Mouse (Mus musculus): ENCODE results near the gene Sap30. TPM values are rescaled to one million over a fixed set of nuclear protein-coding genes. Genes with fewer than 3 reads are reported as not detected.
"Not testable (repeated sequence)": the region's sequence is repeated elsewhere in the genome, so short reads cannot be mapped to it uniquely, and the experiment has no call there.

The Sap30 gene
- 46.1 and 48.1 TPM in 2 replicates for polyA plus RNA-seq (2015; fragmentation: Nextera tagmentation; extraction: Ambion mirVana)

GRCm38 (mm10) chr8:57487441-57488155 is at the start of gene Sap30:
TSS of gene Sap30 (minus strand) at chr8:57487860.
- peak; percentile 96 for ATAC-seq (ENCODE audit: low FRiP score)
- peaks cover 13% of the 10 kb centered on the region for H3K4me1 ChIP-seq (replicated peaks)
- H3K27me3 ChIP-seq, result no peaks in the 10 kb centered on the region
- H3K9ac ChIP-seq, result peak within 1 kb of the TSS; percentile 91
- H3K36me3 ChIP-seq, result peaks cover 6% of the 10 kb centered on the region
- WGBS, result under 1% methylated on average over 58 of the region's 66 CpGs
- peak within 1 kb of the TSS; percentile 98 for H3K27ac ChIP-seq
- H3K4me2 ChIP-seq, result peak within 1 kb of the TSS; percentile 77
- peak within 1 kb of the TSS; percentile 88 for H3K4me3 ChIP-seq
- no peaks in the 10 kb centered on the region for H3K9me3 ChIP-seq

GRCm38 (mm10) chr8:57536167-57536566 is 48.5 kb upstream of the Sap30 start:
- no peak for ATAC-seq (ENCODE audit: low FRiP score)
- H3K9me3 ChIP-seq, result no peaks in the 10 kb centered on the region
- no peak overlapping the region for H3K4me2 ChIP-seq
- peaks cover 17% of the 10 kb centered on the region for H3K36me3 ChIP-seq
- H3K27ac ChIP-seq, result no peak overlapping the region
- no peak overlapping the region for H3K9ac ChIP-seq
- no peaks in the 10 kb centered on the region; the same call in 1 of the 2 replicates for H3K4me1 ChIP-seq (replicated peaks)
- 92% methylated on average over 6 of the region's 6 CpGs for WGBS
- H3K4me3 ChIP-seq, result no peak overlapping the region
- H3K27me3 ChIP-seq, result no peaks in the 10 kb centered on the region

- no peak overlapping the region for H3K4me2 ChIP-seq
- 90% methylated on average over 4 of the region's 4 CpGs for WGBS
- no peaks in the 10 kb centered on the region for H3K4me1 ChIP-seq (replicated peaks)
- ATAC-seq (ENCODE audit: low FRiP score), result no peak
- no peak overlapping the region for H3K9ac ChIP-seq
- H3K27ac ChIP-seq, result no peak overlapping the region
- H3K27me3 ChIP-seq, result no peaks in the 10 kb centered on the region
- H3K9me3 ChIP-seq, result no peaks in the 10 kb centered on the region
- H3K4me3 ChIP-seq, result no peak overlapping the region
- peaks cover 17% of the 10 kb centered on the region for H3K36me3 ChIP-seq
Measured at GRCm38 (mm10) chr8:57534495-57534894, 46.8 kb upstream of the Sap30 start.

- peaks cover 17% of the 10 kb centered on the region for H3K36me3 ChIP-seq
- H3K27me3 ChIP-seq, result no peaks in the 10 kb centered on the region
- H3K9me3 ChIP-seq, result no peaks in the 10 kb centered on the region
- H3K9ac ChIP-seq, result no peak overlapping the region
- no peak for ATAC-seq (ENCODE audit: low FRiP score)
- no peaks in the 10 kb centered on the region for H3K4me1 ChIP-seq (replicated peaks)
- no peak overlapping the region for H3K4me2 ChIP-seq
- no peak overlapping the region for H3K27ac ChIP-seq
- WGBS, result 93% methylated on average over 4 of the region's 4 CpGs
- H3K4me3 ChIP-seq, result no peak overlapping the region
Measured at GRCm38 (mm10) chr8:57533106-57533505, 45.4 kb upstream of the Sap30 start.

GRCm38 (mm10) chr8:57532223-57532622 is 44.6 kb upstream of the Sap30 start:
- Histone ChIP-seq H3K27ac (no peak overlapping the region), H3K4me2 (no peak overlapping the region), H3K36me3 (peaks cover 17% of the 10 kb centered on the region), H3K9me3 (no peaks in the 10 kb centered on the region), H3K4me3 (no peak overlapping the region), H3K27me3 (no peaks in the 10 kb centered on the region), H3K9ac (no peak overlapping the region), H3K4me1 (replicated peaks) (no peaks in the 10 kb centered on the region)
- no peak for ATAC-seq (ENCODE audit: low FRiP score)
- WGBS, result 49% methylated on average over 2 of the region's 2 CpGs

- Histone ChIP-seq H3K27me3 (no peaks in the 10 kb centered on the region), H3K4me2 (0 out of 2 replicates have a peak overlapping the region, but pooled peaks have one; percentile 0), H3K4me1 (replicated peaks) (no peaks in the 10 kb centered on the region), H3K9me3 (no peaks in the 10 kb centered on the region), H3K36me3 (peaks cover 10% of the 10 kb centered on the region), H3K9ac (no peak overlapping the region), H3K4me3 (no peak overlapping the region), H3K27ac (no peak overlapping the region)
- 32% methylated on average over 15 of the region's 15 CpGs for whole genome bisulfite sequencing
- peak; percentile 69 for ATAC-seq (ENCODE audit: low FRiP score)
Measured at GRCm38 (mm10) chr8:57530666-57531349, 43.1 kb upstream of the Sap30 start.

GRCm38 (mm10) chr8:57530238-57530637 is 42.6 kb upstream of the Sap30 start:
- 0 out of 2 replicates have a peak, but pooled peaks have one; percentile 8 for ATAC-seq (ENCODE audit: low FRiP score)
- whole genome bisulfite sequencing, result 89% methylated on average over 13 of the region's 13 CpGs

GRCm38 (mm10) chr8:57528036-57528435 is 40.4 kb upstream of the Sap30 start:
- Histone ChIP-seq H3K9ac (no peak overlapping the region), H3K36me3 (no peaks in the 10 kb centered on the region; the same call in none of the 2 replicates), H3K4me1 (replicated peaks) (no peaks in the 10 kb centered on the region), H3K27ac (no peak overlapping the region), H3K4me3 (no peak overlapping the region), H3K27me3 (no peaks in the 10 kb centered on the region), H3K9me3 (no peaks in the 10 kb centered on the region), H3K4me2 (no peak overlapping the region)
- 100% methylated on average over 1 of the region's 1 CpGs for WGBS
- no peak for ATAC-seq (ENCODE audit: low FRiP score)

More at GRCm38 (mm10) chr8:57530238-57530637, 42.6 kb upstream of the Sap30 start:
- no peak overlapping the region for H3K4me3 ChIP-seq
- no peaks in the 10 kb centered on the region for H3K9me3 ChIP-seq
- no peak overlapping the region for H3K4me2 ChIP-seq
- no peak overlapping the region for H3K27ac ChIP-seq
- H3K4me1 ChIP-seq (replicated peaks), result no peaks in the 10 kb centered on the region
- no peaks in the 10 kb centered on the region for H3K27me3 ChIP-seq
- H3K36me3 ChIP-seq, result peaks cover 4% of the 10 kb centered on the region
- H3K9ac ChIP-seq, result no peak overlapping the region

GRCm38 (mm10) chr8:57520186-57520786 is 32.6 kb upstream of the Sap30 start:
- no peaks in the 10 kb centered on the region; the same call in 1 of the 2 replicates for H3K36me3 ChIP-seq
- H3K27ac ChIP-seq, result no peak overlapping the region
- H3K27me3 ChIP-seq, result no peaks in the 10 kb centered on the region
- H3K4me1 ChIP-seq (replicated peaks), result no peaks in the 10 kb centered on the region
- no peak overlapping the region for H3K4me3 ChIP-seq
- no peak overlapping the region for H3K9ac ChIP-seq
- WGBS, result 91% methylated on average over 12 of the region's 12 CpGs
- no peak for ATAC-seq (ENCODE audit: low FRiP score)
- no peaks in the 10 kb centered on the region for H3K9me3 ChIP-seq
- no peak overlapping the region for H3K4me2 ChIP-seq

- H3K27ac ChIP-seq, result no peak overlapping the region
- H3K36me3 ChIP-seq, result no peaks in the 10 kb centered on the region
- no peaks in the 10 kb centered on the region for H3K9me3 ChIP-seq
- H3K27me3 ChIP-seq, result no peaks in the 10 kb centered on the region
- ATAC-seq (ENCODE audit: low FRiP score), result no peak
- no peak overlapping the region for H3K4me3 ChIP-seq
- no peak overlapping the region for H3K9ac ChIP-seq
- WGBS, result 92% methylated on average over 3 of the region's 3 CpGs
- 0 out of 2 replicates have a peak, but pooled peaks cover 5% of the 10 kb centered on the region for H3K4me1 ChIP-seq (replicated peaks)
- no peak overlapping the region for H3K4me2 ChIP-seq
Measured at GRCm38 (mm10) chr8:57517723-57518122, 30.1 kb upstream of the Sap30 start.

- ATAC-seq (ENCODE audit: low FRiP score); H3K9me3 ChIP-seq; H3K36me3 ChIP-seq; H3K4me3 ChIP-seq; H3K27me3 ChIP-seq; H3K4me2 ChIP-seq; H3K27ac ChIP-seq; H3K4me1 ChIP-seq (replicated peaks); H3K9ac ChIP-seq: not testable (repeated sequence)
- WGBS, result 95% methylated on average over 4 of the region's 5 CpGs
Measured at GRCm38 (mm10) chr8:57516685-57517084, 29.0 kb upstream of the Sap30 start.

- WGBS, result 27% methylated on average over 10 of the region's 10 CpGs
- not testable (repeated sequence) for ATAC-seq (ENCODE audit: low FRiP score); H3K9me3 ChIP-seq; H3K27me3 ChIP-seq; H3K27ac ChIP-seq; H3K36me3 ChIP-seq
- Histone ChIP-seq H3K9ac (peak overlapping the region; percentile 94; the same call in 1 of the 2 replicates), H3K4me1 (replicated peaks) (peaks cover 12% of the 10 kb centered on the region; the same call in 1 of the 2 replicates), H3K4me3 (peak overlapping the region; percentile 82), H3K4me2 (peak overlapping the region; percentile 72)
Measured at GRCm38 (mm10) chr8:57513178-57513661, 25.6 kb upstream of the Sap30 start.

Measured in hindbrain, embryonic 13.5 days (tissue).